Mouse (Mus musculus) intestine, embryonic 16.5 days (tissue): Measurements from ENCODE around the gene Dab2. TPM values are rescaled to one million over a fixed set of nuclear protein-coding genes. Genes with fewer than 3 reads are reported as not detected.

ENCODE experiments used
- ATAC-seq: fragments of 200-750 bp; cut with Nextera tagmentation; 2 replicates; pipeline ENCODE4 v1.8.0; 2017; ENCODE audit warnings: moderate TSS enrichment, moderate library complexity
- H3K27ac ChIP-seq: fragments of 300-500 bp; sonication (generic); 2 replicates; pipeline ENCODE4 v1.5.1; 2014; ENCODE audit warnings: mild to moderate bottlenecking, low read length
- H3K27me3 ChIP-seq: fragments of 300-500 bp; sonication (generic); replicated peaks from 2 replicates; pipeline ENCODE4 v1.6.1; 2014; ENCODE audit warnings: low read length, control low read depth, mixed read lengths; ENCODE audit not compliant: control insufficient read depth, insufficient read depth
- H3K36me3 ChIP-seq: fragments of 300-500 bp; sonication (generic); 2 replicates; pipeline ENCODE4 v1.6.1; 2014; ENCODE audit warnings: low read length, control low read depth; ENCODE audit not compliant: control insufficient read depth, insufficient read depth
- H3K4me1 ChIP-seq: fragments of 300-500 bp; sonication (generic); 2 replicates; pipeline ENCODE4 v1.6.1; 2014; ENCODE audit warnings: low read length, control low read depth, mixed read lengths; ENCODE audit not compliant: control insufficient read depth, insufficient read depth
- H3K4me2 ChIP-seq: fragments of 300-500 bp; sonication (generic); 2 replicates; pipeline ENCODE4 v1.6.1; 2014; ENCODE audit warnings: low read depth, low read length, control low read depth
- H3K4me3 ChIP-seq: fragments of 300-500 bp; sonication (generic); 2 replicates; pipeline ENCODE4 v1.5.1; 2014; ENCODE audit warnings: mild to moderate bottlenecking, low read length
- H3K9ac ChIP-seq: fragments of 300-500 bp; sonication (generic); 2 replicates; pipeline ENCODE4 v1.6.1; 2014; ENCODE audit warnings: low read depth, low read length
- H3K9me3 ChIP-seq: fragments of 300-500 bp; sonication (generic); 2 replicates; pipeline ENCODE4 v1.6.1; 2016; ENCODE audit warnings: low read length, control low read depth; ENCODE audit not compliant: control insufficient read depth
- WGBS: fragments of 180-500 bp; shearing (Covaris S2); extraction: QIAGEN DNeasy Blood & Tissue Kit; methylation state at CpG from one replicate; pipeline ENCODE4 v1.1.7; 2014; 5-methylcytosine and 5-hydroxymethylcytosine counted together
- polyA plus RNA-seq: library from polyadenylated mRNA; unstranded; fragments of >200 nt; fragmentation: Nextera tagmentation; extraction: Ambion mirVana; gene quantifications from 2 replicates; pipeline ENCODE4 v1.2.1, GENCODE M21; 2015

Gene Dab2
- polyA plus RNA-seq, 1 experiment from 2014 or later = 55.5 TPM

GRCm38 (mm10) chr15:6386159-6386951 lies 86.8 kb downstream of the Dab2 start:
- no peaks in the 10 kb centered on the region for H3K9me3 ChIP-seq
- peaks cover 9% of the 10 kb centered on the region for H3K4me1 ChIP-seq
- no peaks in the 10 kb centered on the region for H3K27me3 ChIP-seq
- no peaks in the 10 kb centered on the region for H3K36me3 ChIP-seq
- H3K27ac ChIP-seq = peak overlapping the region; percentile 70
- H3K4me2 ChIP-seq = peak overlapping the region; percentile 78
- peak; percentile 95 for ATAC-seq
- H3K9ac ChIP-seq = peak overlapping the region; percentile 68
- peak overlapping the region; percentile 55 for H3K4me3 ChIP-seq
- WGBS = 3% methylated on average over 49 of the region's 49 CpGs

GRCm38 (mm10) chr15:6386961-6387728 lies 87.6 kb downstream of the Dab2 start:
- H3K27ac ChIP-seq = no peak overlapping the region
- H3K9me3 ChIP-seq = no peaks in the 10 kb centered on the region
- no peaks in the 10 kb centered on the region for H3K36me3 ChIP-seq
- H3K4me2 ChIP-seq = peak overlapping the region; percentile 78
- peak; percentile 39; the same call in 1 of the 2 replicates for ATAC-seq
- H3K27me3 ChIP-seq = no peaks in the 10 kb centered on the region
- H3K4me1 ChIP-seq = peaks cover 9% of the 10 kb centered on the region
- peak overlapping the region; percentile 68 for H3K9ac ChIP-seq
- peak overlapping the region; percentile 55 for H3K4me3 ChIP-seq
- WGBS = 9% methylated on average over 19 of the region's 19 CpGs

GRCm38 (mm10) chr15:6387729-6388070 lies 88.1 kb downstream of the Dab2 start:
- Histone ChIP-seq H3K4me3 (peak overlapping the region; percentile 55), H3K4me2 (peak overlapping the region; percentile 78), H3K4me1 (peaks cover 9% of the 10 kb centered on the region), H3K27ac (no peak overlapping the region), H3K27me3 (no peaks in the 10 kb centered on the region), H3K9ac (peak overlapping the region; percentile 68), H3K9me3 (no peaks in the 10 kb centered on the region), H3K36me3 (no peaks in the 10 kb centered on the region)
- 20% methylated on average over 6 of the region's 6 CpGs for WGBS
- ATAC-seq = no peak

- no peaks in the 10 kb centered on the region for H3K27me3 ChIP-seq
- no peak for ATAC-seq
- peak overlapping the region; percentile 55 for H3K4me3 ChIP-seq
- H3K36me3 ChIP-seq = no peaks in the 10 kb centered on the region
- H3K4me2 ChIP-seq = peak overlapping the region; percentile 78
- H3K27ac ChIP-seq = no peak overlapping the region
- peaks cover 9% of the 10 kb centered on the region for H3K4me1 ChIP-seq
- H3K9me3 ChIP-seq = no peaks in the 10 kb centered on the region
- peak overlapping the region; percentile 68 for H3K9ac ChIP-seq
- 47% methylated on average over 3 of the region's 3 CpGs for WGBS
These were observed 88.6 kb downstream of the Dab2 start for GRCm38 (mm10) chr15:6388146-6388545.

- Histone ChIP-seq H3K36me3 (no peaks in the 10 kb centered on the region), H3K9me3 (no peaks in the 10 kb centered on the region), H3K4me2 (peak overlapping the region; percentile 78), H3K27ac (no peak overlapping the region), H3K27me3 (no peaks in the 10 kb centered on the region), H3K4me3 (peak overlapping the region; percentile 55; the same call in 1 of the 2 replicates), H3K9ac (peak overlapping the region; percentile 68; the same call in 1 of the 2 replicates), H3K4me1 (peaks cover 9% of the 10 kb centered on the region)
- no peak for ATAC-seq
- 86% methylated on average over 7 of the region's 7 CpGs for WGBS
These were observed 89.0 kb downstream of the Dab2 start for GRCm38 (mm10) chr15:6388631-6389030.

- Histone ChIP-seq H3K36me3 (no peaks in the 10 kb centered on the region), H3K27me3 (no peaks in the 10 kb centered on the region), H3K4me2 (no peak overlapping the region), H3K27ac (no peak overlapping the region), H3K4me3 (no peak overlapping the region), H3K4me1 (no peaks in the 10 kb centered on the region; the same call in 1 of the 2 replicates), H3K9me3 (no peaks in the 10 kb centered on the region), H3K9ac (no peak overlapping the region)
- no peak for ATAC-seq
- WGBS = 69% methylated on average over 4 of the region's 4 CpGs
These were observed 90.5 kb downstream of the Dab2 start for GRCm38 (mm10) chr15:6390106-6390505.

- no peak for ATAC-seq
- no peaks in the 10 kb centered on the region for H3K27me3 ChIP-seq
- H3K4me1 ChIP-seq = no peaks in the 10 kb centered on the region; the same call in 1 of the 2 replicates
- no peak overlapping the region for H3K4me3 ChIP-seq
- WGBS = 31% methylated on average over 2 of the region's 2 CpGs
- no peak overlapping the region for H3K9ac ChIP-seq
- H3K27ac ChIP-seq = no peak overlapping the region
- H3K36me3 ChIP-seq = no peaks in the 10 kb centered on the region
- no peaks in the 10 kb centered on the region for H3K9me3 ChIP-seq
- H3K4me2 ChIP-seq = no peak overlapping the region
These were observed 91.1 kb downstream of the Dab2 start for GRCm38 (mm10) chr15:6390657-6391056.

- Histone ChIP-seq H3K27ac (no peak overlapping the region), H3K4me2 (no peak overlapping the region), H3K36me3 (no peaks in the 10 kb centered on the region), H3K27me3 (no peaks in the 10 kb centered on the region), H3K4me3 (no peak overlapping the region), H3K9ac (no peak overlapping the region), H3K4me1 (no peaks in the 10 kb centered on the region), H3K9me3 (no peaks in the 10 kb centered on the region)
- no peak for ATAC-seq
- 84% methylated on average over 3 of the region's 3 CpGs for WGBS
These were observed 92.3 kb downstream of the Dab2 start for GRCm38 (mm10) chr15:6391886-6392285.

- 94% methylated on average over 4 of the region's 4 CpGs for WGBS
- Histone ChIP-seq H3K4me3 (no peak overlapping the region), H3K36me3 (no peaks in the 10 kb centered on the region), H3K9ac (no peak overlapping the region), H3K27me3 (no peaks in the 10 kb centered on the region), H3K27ac (no peak overlapping the region), H3K4me1 (no peaks in the 10 kb centered on the region), H3K4me2 (no peak overlapping the region), H3K9me3 (no peaks in the 10 kb centered on the region)
- ATAC-seq = no peak
These were observed 94.0 kb downstream of the Dab2 start for GRCm38 (mm10) chr15:6393624-6394023.
